Mouse (Mus musculus) natural killer cell, adult 2 months (primary cell): ENCODE results near the gene Rnh1.
A peak's percentile ranks its signal among the peaks of the same experiment; 100 is the strongest.

Experiments used
- DNase-seq, 2 experiments: peaks; one replicate each; pipeline ENCODE4 v3.0.0; 2022; ENCODE audit warnings: low spot score in 2 of 2

The Rnh1 gene

DNA sequence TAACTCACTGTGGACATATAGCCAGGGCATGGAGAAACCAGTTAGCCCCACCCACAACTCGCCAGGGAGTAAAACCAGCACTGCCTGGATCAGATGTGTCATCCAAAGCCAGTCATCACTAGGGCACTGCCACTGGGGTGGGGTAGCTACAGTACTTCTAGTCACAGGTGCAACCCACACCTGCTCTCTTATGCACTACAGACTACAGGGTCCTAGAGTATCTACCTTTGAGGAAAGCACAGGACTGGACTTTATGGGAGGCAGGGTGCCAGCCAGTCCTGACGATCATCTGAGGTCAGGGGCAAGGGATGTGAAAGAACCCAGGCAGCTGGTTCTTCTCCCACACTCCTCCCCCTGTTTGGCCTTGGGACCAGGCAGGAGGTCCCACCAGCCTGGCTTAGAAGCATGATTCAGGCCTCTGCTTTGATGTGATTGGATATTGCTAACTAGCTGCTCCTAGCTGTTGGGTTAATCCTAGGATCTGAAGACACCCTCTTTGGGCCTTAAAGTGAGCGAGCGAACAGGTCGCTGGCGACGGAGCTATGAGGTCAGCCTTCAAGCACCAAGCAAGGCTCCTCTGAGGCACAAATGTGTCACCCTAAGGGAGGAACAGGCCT, 4.6 kb downstream of the Rnh1 start:
- no peak for DNase-seq

DNA sequence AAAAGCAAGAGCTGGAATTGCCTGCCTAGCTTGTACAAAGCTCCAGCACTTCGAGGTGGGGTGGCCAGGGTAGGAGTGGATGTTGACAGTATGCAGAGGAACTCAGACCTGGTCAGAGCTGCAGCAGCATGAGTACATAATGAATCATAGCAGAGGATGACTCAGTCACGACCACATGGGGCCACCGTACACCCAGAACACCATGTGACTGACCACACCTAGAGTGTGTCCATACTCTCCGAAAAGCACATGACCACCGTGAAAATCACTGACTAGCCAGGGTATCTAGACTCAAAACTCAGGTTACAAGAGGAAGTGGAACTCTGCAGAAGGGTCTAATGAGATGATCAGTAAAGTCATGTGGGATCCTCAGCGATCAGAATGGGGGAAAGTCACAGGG, 7.8 kb downstream of the Rnh1 start:
- DNase-seq, result peak in 1 of 2 experiments; percentile 17

DNA sequence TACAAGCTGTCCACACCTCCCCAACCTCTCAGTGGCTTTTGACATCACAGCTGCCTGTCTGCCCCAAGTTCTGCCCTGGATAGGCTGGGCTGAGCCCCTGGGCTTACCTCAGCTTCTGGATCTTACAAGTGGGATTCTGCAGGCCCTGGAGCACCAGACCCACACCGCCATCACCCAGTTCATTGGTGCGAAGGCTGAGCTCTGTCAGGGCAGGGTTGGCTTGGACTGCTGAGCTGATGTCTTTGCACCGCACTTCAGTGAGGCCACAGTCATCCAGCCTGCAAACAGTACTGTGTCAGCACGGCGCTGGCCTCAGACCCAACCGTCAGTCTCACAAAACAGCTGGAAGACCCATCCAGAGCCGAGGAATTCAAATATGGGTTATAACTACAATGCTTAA, 8.3 kb downstream of the Rnh1 start:
- DNase-seq, result no peak

DNA sequence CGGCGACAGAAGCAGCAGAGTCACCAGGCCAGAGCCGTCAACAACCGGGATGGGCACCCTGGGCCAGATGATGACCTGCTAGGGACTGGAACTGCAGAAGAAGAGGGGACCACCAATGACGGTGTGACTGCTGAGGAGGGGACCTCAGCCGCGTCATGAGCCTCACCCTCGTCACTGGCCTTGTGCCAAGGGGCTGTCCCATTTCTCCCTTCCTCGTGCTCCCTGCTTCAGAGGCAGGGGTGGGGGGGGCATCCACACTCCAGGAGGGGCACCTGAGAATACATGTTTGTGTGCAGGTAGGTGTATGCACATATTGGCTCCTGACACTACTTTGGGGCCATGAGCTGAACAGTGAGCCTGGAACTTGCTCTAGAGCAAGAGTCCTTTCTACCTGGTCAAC, 17.3 kb downstream of the Rnh1 start:
- no peak for DNase-seq

DNA sequence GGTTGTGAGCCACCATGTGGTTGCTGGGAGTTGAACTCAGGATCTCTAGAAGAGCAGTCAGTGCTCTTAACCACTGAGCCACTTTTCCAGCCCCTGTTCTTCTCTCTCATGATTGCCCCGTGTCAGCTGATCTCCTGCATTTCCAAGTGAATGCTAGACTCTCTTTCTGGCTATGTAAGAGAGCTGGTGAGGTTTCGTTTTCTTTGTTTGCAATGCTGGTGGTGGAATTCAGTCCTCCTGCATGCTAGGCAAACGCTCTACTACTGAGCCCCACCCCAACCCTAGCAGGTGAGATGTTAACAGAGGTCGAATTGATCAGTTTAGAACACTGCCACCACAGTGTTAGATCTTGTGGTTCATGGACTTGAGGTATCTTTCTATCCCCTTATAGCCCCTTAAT, 24.0 kb downstream of the Rnh1 start:
- DNase-seq, result no peak

DNA sequence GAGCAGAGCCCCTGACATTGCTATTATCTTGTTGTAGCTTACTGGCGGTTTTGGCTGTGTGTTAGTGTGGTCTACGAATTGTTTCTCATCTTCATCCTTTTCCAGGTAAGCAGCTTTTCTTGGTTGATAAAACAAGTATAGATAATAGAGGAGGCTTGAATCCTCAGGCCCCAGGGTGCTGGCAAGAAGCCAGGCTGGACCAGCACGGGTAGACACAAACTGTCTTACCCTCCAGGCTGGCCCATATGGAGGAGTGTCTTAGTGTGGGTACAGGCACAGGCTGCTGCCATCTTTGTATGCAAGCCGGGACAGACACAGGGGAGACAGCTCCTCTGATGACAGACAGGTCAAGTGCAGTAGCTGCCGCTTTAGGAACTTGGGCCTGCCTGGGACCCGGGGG, 25.6 kb downstream of the Rnh1 start:
- DNase-seq, result no peak

DNA sequence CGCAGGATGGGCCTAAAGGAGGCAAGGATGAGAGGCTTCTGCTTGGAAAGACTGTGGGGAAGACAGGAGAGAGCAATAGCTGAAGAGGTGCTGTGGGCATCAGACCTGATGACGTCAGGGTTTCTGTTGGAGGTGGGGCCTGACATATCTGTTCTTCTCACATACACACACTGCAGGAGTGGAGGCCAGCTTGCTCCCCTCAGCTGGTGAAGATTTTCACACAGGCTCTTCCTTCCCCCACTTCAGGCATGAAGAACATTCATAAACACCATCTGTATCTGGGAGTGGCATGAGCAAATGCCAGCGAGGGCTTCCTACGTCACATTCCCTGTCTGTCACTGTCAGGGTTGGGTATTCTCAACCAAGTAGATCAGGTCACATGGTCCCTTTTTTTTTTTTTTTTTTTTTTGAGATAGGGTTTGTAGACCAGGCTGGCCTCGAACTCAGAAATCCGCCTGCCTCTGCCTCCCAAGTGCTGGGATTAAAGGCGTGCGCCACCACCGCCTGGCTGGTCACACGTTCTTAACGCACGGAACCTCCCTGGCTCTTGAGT, 26.5 kb downstream of the Rnh1 start:
- no peak for DNase-seq

DNA sequence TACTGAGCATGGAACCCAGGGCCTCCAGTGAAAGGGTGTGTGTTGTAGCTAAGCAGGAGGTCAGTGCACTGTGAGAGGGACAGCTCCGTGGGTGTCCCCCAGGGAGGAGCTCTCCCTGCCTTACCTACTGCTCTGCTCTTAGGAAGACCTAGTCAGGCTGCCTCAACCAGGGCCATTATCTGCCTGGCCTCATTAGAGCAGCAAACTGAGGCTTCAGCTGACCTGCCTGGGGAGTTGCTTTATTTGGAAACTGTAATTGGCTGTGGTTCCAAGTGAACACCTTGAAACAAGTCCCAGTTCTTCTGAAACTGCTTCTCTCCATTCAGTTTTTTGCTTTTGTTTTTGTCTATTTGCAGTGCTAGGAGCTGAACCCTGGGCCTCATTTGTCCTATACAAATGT, 27.3 kb downstream of the Rnh1 start:
- no peak for DNase-seq

DNA sequence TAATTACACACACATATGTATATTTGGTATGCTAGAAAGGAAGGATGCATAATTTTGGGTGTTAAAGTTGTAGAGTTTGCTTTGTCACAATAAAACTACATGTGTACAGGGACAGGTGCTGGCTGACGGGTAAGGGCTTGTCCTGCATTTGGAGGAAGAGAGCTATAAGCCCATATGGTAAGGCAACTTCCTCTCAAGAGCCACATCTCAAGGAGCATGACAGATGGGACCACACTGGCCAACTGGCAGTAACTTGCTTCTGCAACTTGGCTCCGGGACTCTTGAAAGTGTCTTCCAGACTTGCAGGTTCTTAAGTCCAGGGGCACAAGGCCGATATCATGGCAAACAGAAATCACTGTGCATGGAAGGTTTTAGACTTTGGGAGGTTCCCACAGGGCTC, 28.0 kb downstream of the Rnh1 start:
- no peak for DNase-seq

DNA sequence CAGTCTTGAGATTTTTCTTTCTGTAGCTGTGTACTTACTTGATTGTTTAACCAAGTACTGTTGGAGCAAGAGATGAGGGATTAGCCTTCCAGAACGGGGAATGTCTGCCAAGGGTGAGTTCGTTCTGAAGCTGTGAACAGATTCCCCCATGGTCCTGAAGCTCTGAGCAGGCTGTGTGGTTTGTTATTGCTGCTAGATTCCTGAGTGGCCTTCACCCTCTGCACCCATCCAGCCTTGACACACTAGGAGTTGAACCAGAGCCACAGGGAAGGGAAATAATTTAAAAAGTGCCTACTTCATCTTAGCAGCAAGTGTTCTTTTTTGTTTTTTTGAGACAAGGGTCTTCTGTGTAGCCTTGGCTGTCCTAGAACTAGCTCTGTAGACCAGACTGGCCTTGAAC, 28.8 kb downstream of the Rnh1 start:
- DNase-seq, result no peak

DNA sequence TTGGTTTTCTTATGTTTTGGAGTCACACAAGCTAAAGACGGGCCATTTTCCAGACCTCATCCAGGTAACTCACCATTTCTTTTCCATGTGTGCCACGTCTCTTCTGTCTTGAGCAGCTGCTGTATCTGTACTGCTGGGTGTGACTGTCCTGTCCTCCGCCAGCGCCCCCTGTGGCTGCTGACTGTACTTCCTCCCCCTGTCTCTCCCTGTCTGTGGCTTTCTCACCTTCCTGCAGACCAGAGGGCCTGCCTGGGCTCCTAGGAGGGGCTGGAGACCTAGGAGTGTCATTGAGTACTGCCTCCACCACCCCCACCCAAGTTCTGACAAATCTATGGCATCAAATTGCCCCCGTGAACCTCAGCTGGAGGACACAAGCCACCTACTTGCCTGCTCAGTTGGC, 29.5 kb downstream of the Rnh1 start:
- DNase-seq, result peak; percentile 41 to 58

DNA sequence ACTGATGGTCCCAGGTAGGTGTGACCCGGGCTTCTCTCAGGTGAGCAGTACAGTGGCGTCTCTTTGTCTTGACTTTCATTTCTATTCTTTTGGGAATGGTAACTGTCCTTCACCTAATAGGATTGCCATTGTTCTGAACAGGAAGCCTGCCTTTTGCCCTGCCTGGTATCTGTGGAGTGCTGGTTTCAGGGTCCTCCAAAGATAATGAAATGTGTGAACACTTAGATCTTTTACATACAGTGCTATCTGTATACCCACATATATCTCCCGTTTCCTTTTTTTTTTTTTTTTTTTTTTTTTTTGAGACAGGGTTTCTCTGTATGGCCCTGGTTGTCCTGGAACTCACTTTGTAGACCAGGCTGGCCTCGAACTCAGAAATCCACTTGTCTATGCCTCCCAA, 31.3 kb downstream of the Rnh1 start:
- DNase-seq, result no peak

DNA sequence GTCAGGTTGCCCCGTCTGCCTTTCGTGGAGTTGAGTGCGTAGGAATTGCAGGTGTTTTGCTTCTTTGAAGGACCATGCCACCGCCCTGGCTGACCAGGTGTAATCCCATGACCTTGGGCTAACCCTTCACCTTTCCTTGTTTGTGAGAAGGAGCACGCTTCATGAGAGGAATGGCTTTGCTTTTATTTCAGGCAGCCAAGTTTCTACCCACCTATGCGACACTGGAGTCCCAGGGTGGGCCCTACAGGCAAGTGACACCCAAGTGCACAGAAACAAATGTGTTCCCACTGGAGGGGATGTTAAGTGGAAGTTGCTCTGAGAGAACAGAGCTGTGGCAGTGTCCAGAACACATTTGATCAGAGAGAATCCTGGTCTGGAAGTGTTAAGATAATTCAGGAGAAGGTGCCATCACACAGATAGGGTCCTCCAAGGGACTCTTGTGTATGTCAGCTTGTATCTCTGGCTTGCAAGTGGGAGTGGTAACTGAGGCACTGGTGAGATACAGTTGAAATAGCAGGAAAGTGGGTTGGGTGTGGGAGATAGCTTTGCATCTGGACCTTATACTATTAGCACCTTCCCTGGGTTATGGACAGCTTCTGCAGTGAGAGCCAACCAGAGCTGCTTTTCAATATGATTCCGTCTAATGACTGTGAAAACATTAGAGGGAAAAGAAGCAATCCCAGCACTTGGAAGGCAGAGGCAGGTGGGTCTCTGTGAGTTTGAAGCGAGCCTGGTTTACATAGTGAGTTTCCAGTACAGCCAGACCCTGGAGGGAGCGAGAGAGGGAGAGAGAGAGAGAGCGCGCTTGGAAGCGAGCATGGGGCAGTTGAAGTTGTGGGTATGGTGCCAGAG, 40.5 kb downstream of the Rnh1 start:
- DNase-seq, result no peak

DNA sequence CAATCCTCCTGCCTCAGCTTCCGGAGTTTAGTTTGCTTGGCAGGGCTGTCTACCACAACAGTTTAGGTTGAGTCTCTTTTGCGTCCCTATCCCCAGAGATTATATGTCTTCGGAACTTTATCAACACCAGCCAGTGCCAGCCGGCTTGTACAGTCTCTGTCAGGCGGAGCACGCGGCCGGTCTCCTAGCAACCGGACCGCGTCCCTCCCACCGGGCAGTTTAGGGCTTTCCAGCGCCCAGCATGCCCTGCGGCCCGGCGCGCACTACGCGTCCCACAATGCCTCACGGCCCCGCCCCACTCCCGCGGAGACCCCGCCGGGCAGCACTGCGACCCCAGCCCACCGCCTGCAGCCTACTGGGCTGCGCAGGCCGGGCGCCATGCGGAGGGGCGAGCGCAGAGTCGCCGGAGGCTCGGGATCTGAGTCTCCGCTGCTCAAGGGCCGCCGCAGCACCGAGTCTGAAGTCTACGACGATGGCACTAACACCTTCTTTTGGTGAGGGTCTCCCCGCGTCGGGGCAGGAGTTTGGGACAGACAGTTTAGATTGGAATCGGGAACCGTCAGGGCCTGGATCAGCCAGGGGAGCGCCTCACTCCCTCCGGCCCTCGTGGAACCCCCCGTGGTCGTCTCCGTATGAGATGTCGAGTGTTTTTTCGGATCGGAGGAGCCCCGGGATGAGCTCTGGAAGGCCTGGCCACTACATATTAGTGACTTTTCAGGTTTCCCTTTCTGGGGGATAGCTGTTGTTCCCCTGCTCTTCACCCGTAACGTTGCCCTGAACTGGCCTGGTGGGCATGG, 41.4 kb downstream of the Rnh1 start:
- DNase-seq, result peak; percentile 78 to 84

DNA sequence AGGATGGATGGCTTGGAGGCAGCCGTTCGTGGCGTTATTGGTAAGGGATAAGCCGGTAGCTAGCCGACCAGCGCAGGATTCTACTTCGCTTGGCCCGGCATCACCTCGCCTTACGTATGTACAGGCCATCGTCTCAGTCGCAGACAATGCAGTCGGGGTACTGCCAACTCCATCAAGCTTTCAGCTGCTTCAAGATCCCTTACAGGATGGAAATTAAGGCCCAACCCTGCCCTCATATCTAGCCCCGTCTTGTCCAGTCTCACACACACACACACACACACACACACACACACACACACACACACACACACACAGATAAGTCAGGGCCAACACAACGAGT, 49.2 kb downstream of the Rnh1 start:
- DNase-seq, result no peak

DNA sequence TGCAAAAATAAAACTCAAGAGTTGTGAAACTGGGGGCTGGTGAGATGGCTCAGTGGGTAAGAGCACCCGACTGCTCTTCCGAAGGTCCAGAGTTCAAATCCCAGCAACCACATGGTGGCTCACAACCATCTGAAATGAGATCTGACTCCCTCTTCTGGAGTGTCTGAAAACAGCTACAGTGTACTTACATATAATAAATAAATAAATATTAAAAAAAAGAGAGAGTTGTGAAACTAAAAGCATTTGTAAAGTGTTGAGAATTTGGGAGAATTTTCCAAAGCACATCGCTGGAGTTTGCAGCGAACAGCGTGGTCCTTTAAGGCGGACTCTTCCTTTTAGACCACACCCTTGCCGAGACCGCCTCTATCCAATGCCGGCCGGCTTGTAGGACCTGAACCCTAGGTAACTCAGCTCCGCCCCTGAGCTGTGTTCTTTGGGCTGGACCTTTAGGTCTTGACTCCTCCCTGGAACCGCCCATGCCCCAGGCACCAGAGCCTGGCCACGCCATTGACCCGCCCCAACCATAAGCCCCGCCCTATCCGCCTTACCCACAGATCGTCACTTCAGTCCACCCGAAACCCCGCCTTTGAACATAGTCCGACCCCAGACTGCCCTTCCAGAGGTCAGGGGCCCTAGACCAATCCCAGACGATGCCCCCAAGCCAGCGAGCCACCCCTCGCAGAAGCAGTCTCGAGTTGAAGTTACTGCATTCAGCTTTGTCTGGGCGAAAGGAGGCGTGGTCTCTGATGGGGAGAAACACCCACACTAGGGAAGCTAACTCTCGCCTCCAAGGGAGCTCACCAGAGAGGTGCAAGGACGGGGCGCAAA, 49.8 kb downstream of the Rnh1 start:
- DNase-seq, result peak; percentile 93 to 94

DNA sequence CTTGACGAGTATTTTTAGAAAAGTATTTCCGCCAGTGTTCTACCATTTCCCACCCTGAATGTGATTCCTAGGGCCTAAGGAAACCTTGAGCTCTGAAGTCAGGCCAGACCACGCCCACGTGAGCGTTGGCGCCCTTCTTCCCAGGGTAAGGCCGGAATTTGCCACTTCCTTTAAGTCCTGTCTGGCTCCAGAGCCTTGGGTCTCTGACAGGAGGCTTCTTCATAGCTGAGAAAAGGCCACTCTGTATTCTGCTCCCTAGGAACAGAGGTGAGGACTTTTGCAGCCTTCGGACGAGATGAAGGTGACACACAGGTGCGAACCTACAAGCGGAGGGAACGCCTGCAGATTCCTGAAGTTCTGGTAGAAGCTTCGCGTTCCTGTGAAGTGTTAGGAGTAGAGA, 50.4 kb downstream of the Rnh1 start, which contains the start of gene Ptdss2:
Gene Ptdss2, plus strand, starts transcription at position 138 of the 400 bp plus-strand sequence.
- DNase-seq, result no peak

DNA sequence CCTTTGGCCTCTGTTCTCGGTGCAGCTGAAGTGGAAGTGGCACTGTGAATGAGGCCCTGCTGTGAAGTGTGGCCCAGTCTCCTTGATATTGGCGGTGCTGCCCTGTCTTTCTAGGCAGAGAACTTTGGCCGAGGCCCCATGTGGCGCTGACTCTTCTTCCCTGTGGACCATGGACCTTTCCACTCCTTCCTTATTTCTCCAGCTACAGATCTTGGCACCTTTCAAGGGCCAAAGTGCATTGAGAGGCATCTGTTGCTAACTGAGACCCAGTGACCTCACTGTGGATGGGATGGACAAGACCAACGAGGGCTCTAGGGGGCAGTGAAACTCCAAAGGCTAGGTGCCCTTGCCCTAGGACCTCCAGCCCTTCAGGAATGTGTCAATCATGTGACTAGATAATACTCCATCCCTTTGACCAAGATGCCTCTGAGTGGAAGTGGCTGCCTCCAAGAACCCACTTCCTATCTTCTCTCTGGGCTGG, 51.6 kb downstream of the Rnh1 start:
- no peak for DNase-seq

DNA sequence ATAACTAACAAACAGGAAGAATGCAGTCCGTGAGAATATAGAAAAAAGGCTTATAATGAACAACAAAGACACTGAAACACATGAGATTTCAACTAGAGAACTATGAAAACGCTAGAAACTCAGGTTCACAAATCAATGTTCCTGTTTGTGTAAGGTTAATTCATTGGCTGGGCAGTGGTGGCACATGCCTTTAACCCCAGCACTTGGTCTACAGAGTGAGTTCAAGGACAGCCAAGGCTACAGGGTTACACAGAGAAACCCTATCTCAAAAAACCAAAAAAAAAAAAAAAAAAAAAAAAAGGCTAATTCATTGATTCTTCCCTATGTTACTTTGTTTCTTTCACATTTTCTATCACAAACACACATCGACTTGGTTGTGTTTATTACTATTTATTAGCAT, 52.1 kb downstream of the Rnh1 start:
- DNase-seq, result no peak

DNA sequence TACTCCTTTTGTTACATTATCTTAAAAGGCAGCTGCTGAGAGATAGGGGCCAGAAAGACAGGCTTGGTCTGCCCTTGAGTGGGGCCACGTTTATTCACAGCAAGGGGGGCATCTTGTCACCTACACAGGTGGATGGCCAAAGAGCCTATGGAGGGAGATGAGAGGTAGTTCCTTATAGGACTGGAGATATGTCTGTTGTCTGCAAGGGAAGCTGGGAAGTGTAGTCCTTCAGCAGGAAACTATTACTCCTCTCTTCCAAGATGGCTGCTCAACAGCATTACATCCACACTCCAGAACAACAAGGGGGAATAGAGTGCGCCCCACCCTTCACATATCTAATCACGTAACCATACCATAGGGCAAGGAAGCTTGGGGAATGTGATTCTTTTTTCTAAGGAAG, 53.2 kb downstream of the Rnh1 start:
- no peak for DNase-seq

DNA sequence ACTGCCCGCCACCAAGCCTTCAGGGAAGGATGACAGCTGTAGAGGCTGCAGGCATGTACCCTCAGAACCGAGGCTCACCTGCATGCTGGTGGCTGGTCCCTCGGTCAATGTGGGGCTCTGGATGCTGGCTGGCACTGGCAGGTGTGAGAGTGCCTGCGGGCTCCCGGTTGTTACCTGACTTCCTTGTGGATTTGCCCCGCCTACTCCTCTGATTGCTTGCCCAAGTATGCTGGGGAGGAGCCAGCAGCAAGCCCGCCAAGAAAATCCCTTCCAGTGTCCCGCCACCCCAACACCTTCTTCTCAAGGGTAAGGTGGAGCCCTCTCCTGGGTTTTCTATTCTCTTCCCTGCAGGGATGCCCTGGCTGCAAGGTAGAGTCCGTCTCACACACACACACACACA, 55.0 kb downstream of the Rnh1 start, which contains the start of gene Ano9:
Gene Ano9, minus strand, starts transcription at position 171 of the 400 bp plus-strand sequence.
- DNase-seq, result no peak
